In genomic region chr13:5347503-5348469, GRCm38 (mm10) we compare ENCODE assay signal across 8 mouse cellular contexts.
A peak's percentile ranks its signal among the peaks of the same experiment; 100 is the strongest.
DNase-seq lines count a peak whose midpoint lies in the region; ATAC-seq and TF ChIP-seq lines count a peak whose summit lies in the region.

No protein-coding gene starts in this region.

- no peak for TF ChIP-seq POLR2A in kidney, adult 2 months (IDR thresholded peaks at IDR 0.05; ENCODE audit: low read depth, low read length)

- WGBS in midbrain, postnatal 0 days = 57% methylated on average over 6 of the region's 6 CpGs
- 74% methylated on average over 6 of the region's 6 CpGs for WGBS in forebrain, embryonic 10.5 days
- WGBS in kidney, adult 2 months = 55% methylated on average over 6 of the region's 6 CpGs

- H3K4me3 ChIP-seq in midbrain, postnatal 0 days (ENCODE audit: low read depth, low read length) = no peak overlapping the region
- H3K4me3 ChIP-seq in forebrain, embryonic 10.5 days = no peak overlapping the region
- H3K4me3 ChIP-seq in kidney, adult 2 months (ENCODE audit: insufficient read depth, low read depth, low read length) = no peak overlapping the region

- H3K9me3 ChIP-seq in midbrain, postnatal 0 days (ENCODE audit: low read length) = no peaks in the 10 kb centered on the region
- H3K9me3 ChIP-seq in forebrain, embryonic 10.5 days = no peaks in the 10 kb centered on the region

- H3K9ac ChIP-seq in midbrain, postnatal 0 days (replicated peaks; ENCODE audit: low read length, poor library complexity, severe bottlenecking) = no peak overlapping the region

- no peaks in the 10 kb centered on the region for H3K4me1 ChIP-seq in midbrain, postnatal 0 days (ENCODE audit: insufficient read depth, low read length)
- no peaks in the 10 kb centered on the region for H3K4me1 ChIP-seq in forebrain, embryonic 10.5 days
- no peaks in the 10 kb centered on the region for H3K4me1 ChIP-seq in kidney, adult 2 months (ENCODE audit: control insufficient read depth, insufficient read depth, low read length)

- H3K36me3 ChIP-seq in midbrain, postnatal 0 days (ENCODE audit: insufficient read depth, low read length) = no peaks in the 10 kb centered on the region
- no peaks in the 10 kb centered on the region for H3K36me3 ChIP-seq in forebrain, embryonic 10.5 days (replicated peaks)
- no peaks in the 10 kb centered on the region for H3K36me3 ChIP-seq in kidney, adult 2 months (ENCODE audit: control insufficient read depth, insufficient read depth, low read length)

- H3K27me3 ChIP-seq in midbrain, postnatal 0 days (ENCODE audit: insufficient read depth, low read length) = no peaks in the 10 kb centered on the region
- H3K27me3 ChIP-seq in forebrain, embryonic 10.5 days (ENCODE audit: poor library complexity, severe bottlenecking) = no peaks in the 10 kb centered on the region
- no peaks in the 10 kb centered on the region for H3K27me3 ChIP-seq in kidney, adult 2 months (replicated peaks; ENCODE audit: control insufficient read depth, insufficient read depth, low read length)

- no peak overlapping the region for H3K4me2 ChIP-seq in midbrain, postnatal 0 days (ENCODE audit: low read depth, low read length, poor library complexity, severe bottlenecking)

- ATAC-seq in midbrain, postnatal 0 days (ENCODE audit: low FRiP score) = no peak

- no peak overlapping the region for H3K27ac ChIP-seq in midbrain, postnatal 0 days (ENCODE audit: low read depth, low read length)
- no peak overlapping the region for H3K27ac ChIP-seq in forebrain, embryonic 10.5 days
- no peak overlapping the region for H3K27ac ChIP-seq in kidney, adult 2 months (ENCODE audit: insufficient read depth, low read depth, low read length)

- TF ChIP-seq CTCF in midbrain, postnatal 0 days (IDR thresholded peaks at IDR 0.05) = no peak
- TF ChIP-seq CTCF in kidney, adult 2 months (conservative IDR thresholded peaks at IDR 0.05; ENCODE audit: insufficient read depth, insufficient read length, low read depth, low read length) = no peak

- DNase-seq in left cerebral cortex, adult 11 months (ENCODE audit: low spot score) = peak; percentile 9
- DNase-seq in left cerebral cortex, postnatal 4 days = no peak
- peak; percentile 37 for DNase-seq in embryo, embryonic 11 days
- DNase-seq in heart, postnatal 14 days = peak; percentile 18 to 31
- peak; percentile 4 for DNase-seq in midbrain, postnatal 0 days (ENCODE audit: low spot score)
- DNase-seq in kidney, adult 9 months = no peak
- DNase-seq in forebrain, embryonic 10.5 days (ENCODE audit: extremely low spot score, low spot score) = no peak
- no peak for DNase-seq in kidney, adult 2 months

- intact Hi-C loops in left cerebral cortex, postnatal 4 days (cut with DNase I) = no loop called here
- intact Hi-C loops in heart, postnatal 14 days (cut with DNase I) = loop anchor here (5.0 kb wide), 1 partner anchor 255 kb away; no protein-coding TSS in a partner anchor

Comparison
In these comparisons a context has a peak if more than half of its experiments do, and no peak if none do; other contexts are left out.
1. DNase-seq: peak in left cerebral cortex, adult 11 months (single experiment), embryo, embryonic 11 days (single experiment), heart, postnatal 14 days (2 of 2) and midbrain, postnatal 0 days (single experiment); none in left cerebral cortex, postnatal 4 days (single experiment), kidney, adult 9 months (single experiment), forebrain, embryonic 10.5 days (single experiment) and kidney, adult 2 months (single experiment).